Mouse (Mus musculus) adrenal gland, postnatal 10 days (tissue): ENCODE measurements around the gene Teddm1a. TPM values are rescaled to one million over a fixed set of nuclear protein-coding genes. Genes with fewer than 3 reads are reported as not detected.

Source experiments
- DNase-seq: peaks from one replicate; pipeline ENCODE4 v3.0.0; 2021; ENCODE audit warnings: mixed read lengths
- microRNA-seq: library from miRNA; unstranded; fragments of <30 nt; microRNA quantifications from one replicate; pipeline ENCODE4 v1.2.0, GENCODE M21; 2021
- total RNA-seq, 2 experiments: library from RNA; stranded (reverse); gene quantifications; 2 replicates each; pipeline ENCODE4 v1.2.3; 2021

Gene Teddm1a
- total RNA-seq, 2 experiments from 2014 or later, result not detected

DNA sequence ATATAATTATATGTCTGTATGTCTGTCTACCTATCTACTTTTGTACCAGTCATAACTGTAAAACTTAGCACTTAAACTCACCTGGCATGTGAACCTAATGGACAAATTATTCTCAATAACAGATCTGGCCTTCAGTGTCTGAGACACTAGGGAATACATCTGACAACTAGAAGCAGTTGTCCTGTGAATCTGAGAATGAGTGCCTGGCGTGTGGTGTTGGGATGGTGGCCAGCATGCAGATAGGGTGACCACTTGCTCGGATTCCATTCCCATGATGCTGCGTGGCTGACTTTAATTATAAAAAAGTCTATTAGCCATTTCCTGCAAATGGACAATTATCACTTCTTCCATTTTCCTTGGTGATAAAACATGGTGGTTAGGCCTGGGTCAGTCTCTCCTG, 14.3 kb downstream of the Teddm1a start:
- DNase-seq, result no peak

- no peak for DNase-seq
These were observed 16.7 kb downstream of the Teddm1a start for GRCm38 (mm10) chr1:153908208-153908607.

- no peak for DNase-seq
These were observed 17.2 kb downstream of the Teddm1a start for GRCm38 (mm10) chr1:153908741-153909140.

DNA sequence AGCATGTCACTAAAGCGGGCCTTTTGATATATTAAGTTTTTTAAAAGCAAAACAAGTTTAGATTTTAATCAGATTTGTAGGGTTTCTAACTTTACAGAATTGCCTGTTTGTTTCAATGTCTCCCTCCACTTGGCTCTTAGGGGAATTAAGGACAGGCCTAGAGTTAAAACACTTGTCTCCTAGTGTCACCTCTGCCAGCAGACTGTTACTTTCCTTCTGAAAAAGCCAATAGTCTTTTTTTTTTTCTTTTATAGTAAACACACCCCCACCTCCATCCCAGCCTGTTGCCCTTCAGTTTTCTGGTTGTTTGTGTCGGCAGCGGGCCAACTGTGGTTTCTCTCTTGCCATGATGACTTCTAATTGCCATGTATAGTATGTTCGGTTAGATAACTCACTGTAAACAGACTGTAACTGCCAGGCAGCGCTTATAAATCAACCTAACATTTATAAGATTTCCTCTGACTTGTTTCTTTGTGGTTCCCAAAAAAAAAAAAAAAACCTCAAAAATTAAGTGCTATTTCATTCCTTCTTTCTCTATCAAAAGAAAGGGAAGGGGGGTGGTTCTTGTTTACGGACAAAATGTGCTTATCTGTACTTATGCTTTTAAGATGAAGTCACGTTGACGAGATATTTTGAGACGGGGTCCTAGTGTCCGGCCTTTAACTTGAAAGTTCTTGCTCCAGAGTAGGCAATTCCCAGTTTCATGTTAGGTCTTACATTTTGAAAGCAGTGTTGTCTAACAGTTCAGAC, 17.8 kb downstream of the Teddm1a start:
- no peak for DNase-seq

- no peak for DNase-seq
These were observed 18.4 kb downstream of the Teddm1a start for GRCm38 (mm10) chr1:153909963-153910291.

- DNase-seq, result no peak
These were observed 18.9 kb downstream of the Teddm1a start for GRCm38 (mm10) chr1:153910423-153910822.

- DNase-seq, result no peak
These were observed 19.8 kb downstream of the Teddm1a start for GRCm38 (mm10) chr1:153911276-153911795.

DNA sequence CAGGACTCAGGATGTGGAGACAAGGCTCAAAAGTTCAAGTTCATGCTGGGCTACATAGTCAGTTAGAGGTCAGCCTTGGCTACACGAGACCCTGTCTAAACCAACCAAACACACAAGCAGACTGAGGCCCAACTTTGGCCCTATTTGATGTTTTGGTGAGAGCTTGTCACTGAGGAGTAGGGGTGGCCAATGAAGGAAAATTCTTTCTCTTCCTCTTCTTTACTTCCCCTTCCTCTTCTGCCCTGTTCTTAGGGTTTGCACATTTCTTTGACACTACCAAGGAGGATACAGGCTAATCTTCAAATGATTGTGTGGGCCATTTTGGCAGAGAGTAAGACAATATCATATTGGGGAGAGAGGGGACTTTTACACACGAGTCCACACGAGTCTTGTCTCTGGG, 22.3 kb downstream of the Teddm1a start:
- no peak for DNase-seq

DNA sequence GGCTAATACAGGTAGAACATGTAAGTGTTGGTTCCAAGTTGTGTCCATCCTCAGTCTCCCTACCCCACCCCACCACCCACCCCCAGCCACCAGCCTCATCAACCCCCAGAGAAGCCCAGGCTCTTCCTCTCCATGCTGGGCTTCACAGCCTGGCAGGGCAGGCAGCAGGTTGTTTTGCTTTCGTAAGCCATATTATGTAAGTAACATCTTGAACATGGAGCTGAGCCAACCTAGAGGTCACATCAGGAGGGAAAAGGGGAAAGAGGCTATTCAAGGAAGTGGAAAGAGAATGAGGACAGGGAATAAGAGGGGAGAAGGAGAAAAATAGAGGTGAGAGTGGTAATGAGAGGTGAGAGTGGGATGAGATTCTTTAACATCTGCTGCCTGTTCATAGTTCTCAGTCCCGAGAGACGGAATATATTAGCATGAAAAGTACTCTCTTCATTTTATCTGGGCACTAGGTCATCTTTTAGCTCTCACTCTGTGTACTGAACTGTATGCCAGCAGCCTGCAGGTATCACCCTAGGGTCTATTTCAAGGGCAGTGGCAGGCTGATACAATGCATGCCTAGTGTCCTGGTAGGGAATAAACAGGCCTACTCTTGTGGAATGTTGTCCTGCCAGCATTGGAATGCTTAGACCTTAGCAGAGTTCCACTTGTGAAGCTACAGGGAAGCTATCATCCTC, 27.1 kb downstream of the Teddm1a start:
- DNase-seq, result no peak

GRCm38 (mm10) chr1:153921642-153922041, 30.1 kb downstream of the Teddm1a start:
- DNase-seq, result no peak

GRCm38 (mm10) chr1:153922571-153923021, 31.1 kb downstream of the Teddm1a start:
- DNase-seq, result peak; percentile 60

DNA sequence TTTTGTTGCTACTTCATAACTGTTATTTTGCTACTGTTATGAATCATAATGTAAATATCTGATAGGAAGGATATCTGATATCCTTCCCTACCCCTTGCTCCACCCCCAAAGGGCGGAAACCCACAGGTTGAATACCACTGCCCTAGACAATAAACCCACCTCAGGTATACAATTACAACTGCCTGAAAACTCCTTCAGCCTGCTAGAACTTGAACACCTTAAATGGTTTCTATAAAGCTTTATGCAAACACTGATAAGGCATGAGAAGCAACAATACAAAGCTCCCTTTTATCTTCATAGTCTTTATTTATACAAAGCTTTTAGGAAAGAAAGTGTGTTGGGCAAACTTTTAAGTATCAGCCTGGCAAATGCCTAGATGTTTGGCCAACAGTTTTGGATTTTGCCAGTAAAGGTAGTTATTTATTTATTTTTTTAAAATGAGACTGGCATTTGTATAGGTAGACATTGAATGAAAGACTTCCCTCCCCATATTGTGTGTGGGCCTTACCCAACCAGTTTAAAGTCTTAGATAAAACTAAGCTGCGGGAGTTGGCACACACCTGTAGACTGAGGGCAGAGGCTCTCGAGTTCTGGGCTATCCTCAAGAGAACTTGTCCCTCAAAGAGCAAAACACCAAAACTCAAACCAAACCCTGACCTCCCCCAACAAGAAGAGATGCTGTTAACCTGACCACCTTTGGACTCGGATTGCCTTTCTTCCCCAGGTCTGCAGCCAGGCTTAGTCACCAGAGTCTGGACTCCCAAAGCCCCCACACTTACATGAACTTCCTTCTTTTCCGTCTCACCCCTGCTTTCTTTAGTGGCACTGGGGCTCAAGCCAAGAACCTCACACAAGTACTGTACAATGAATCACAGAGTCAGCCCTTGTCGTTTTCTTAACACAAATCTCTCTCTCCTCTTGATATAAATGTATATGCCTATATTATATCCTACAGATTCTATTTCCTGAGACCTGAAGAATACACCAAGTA, 33.1 kb downstream of the Teddm1a start:
- DNase-seq, result no peak

- peak; percentile 59 for DNase-seq
These were observed 38.9 kb downstream of the Teddm1a start for GRCm38 (mm10) chr1:153930431-153930830.

- no peak for DNase-seq
These were observed 42.2 kb downstream of the Teddm1a start for GRCm38 (mm10) chr1:153933772-153934171.

DNA sequence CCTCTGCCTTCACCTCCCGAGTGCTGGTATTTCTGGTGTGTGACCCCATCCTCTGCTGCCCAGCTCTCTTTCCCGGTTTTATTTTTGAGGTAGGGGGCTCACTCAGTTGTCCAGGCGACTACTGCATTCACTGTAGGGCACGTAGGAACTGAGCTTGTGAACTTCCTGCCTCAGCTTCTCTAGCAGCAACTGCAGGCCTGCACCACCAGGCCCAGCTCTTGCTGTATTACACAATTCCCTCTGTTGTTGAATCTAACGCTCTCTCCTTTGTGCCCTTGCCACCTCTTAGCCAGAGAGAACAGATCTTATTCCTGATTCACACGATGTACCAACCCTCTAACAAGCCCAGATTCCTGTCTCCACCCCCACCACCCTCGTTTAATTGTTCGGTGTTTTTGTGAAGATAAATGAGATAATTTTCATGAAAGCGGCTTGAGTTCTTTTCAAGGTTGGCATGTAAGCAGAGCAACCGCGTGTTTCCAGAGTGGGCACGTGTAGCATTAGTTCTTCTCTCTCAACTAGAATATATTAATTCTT, 44.4 kb downstream of the Teddm1a start:
- DNase-seq, result no peak

DNA sequence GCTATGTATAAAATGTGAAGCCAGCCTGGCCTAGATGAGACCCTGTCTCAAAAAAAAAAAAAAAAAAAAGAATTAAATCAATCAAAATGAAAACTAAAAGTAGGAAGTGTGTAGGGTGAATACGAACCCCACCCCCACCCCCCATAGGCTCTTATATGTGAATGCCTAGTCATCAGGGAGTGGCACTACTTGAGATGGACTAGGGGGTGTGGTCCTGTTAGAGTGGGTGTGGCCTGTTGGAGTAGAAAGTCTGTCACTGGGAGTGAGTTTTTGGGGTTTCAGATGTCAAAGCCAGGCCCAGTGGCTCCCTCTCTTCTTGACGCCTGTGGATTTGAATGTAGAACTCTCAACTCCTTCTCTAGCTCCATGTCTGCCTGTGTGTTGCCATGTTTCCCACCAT, 45.5 kb downstream of the Teddm1a start:
- no peak for DNase-seq

DNA sequence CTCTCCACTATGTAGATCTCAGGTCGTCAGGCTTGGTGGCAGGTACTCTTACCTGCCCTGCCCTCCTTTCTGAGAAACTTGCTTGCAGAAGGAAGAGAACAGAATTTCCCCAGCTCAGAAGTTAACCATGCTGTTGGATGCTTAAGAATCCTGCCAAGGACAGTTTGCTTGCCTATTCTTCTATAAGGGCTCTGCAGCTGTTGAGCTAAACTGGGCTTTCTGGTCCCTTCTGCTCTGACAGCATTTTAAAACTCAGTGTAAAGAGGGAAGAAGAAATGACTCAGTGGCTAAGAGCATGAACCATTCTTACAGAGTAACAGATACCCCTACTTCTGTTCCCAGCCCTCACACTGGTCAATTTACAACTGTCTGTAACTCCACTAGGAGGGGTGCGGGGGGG, 49.4 kb downstream of the Teddm1a start:
- DNase-seq, result no peak

Small RNA genes within 50 kb of the gene (microRNA-seq; reads per million reads assigned to microRNA genes)
- gene Mir8114, result 38.8 reads per million, percentile 33 among the genes with 10 or more reads in this experiment

Other genes starting within 250 kb of the Teddm1a start
- under 1 TPM; 0.57 to 0.61 TPM for gene Rgs8, start 238.7 kb upstream of the Teddm1a start, total RNA-seq
- 10 to 100 TPM; 10.3 to 48.8 TPM for gene Rgs16, start 151.4 kb upstream of the Teddm1a start, total RNA-seq
- 10 to 100 TPM; 12.1 to 15.5 TPM for gene Rnasel, start 142.3 kb upstream of the Teddm1a start, total RNA-seq
- gene Rgsl1, start 47.6 kb upstream of the Teddm1a start, total RNA-seq, result under 1 TPM in 1 of 2 experiments, not detected in 1; 0.12 TPM
- gene Teddm1b, start 17.4 kb upstream of the Teddm1a start, total RNA-seq, result not detected
- 100 to 1,000 TPM; 423 to 903 TPM for gene Glul, start 8.2 kb downstream of the Teddm1a start, total RNA-seq
- gene Teddm2, start 8.5 kb downstream of the Teddm1a start, total RNA-seq, result under 1 TPM; 0.36 to 0.45 TPM